Mouse (Mus musculus): ENCODE measurements around the gene Cs.
"Not testable (repeated sequence)": the region's sequence is repeated elsewhere in the genome, so short reads cannot be mapped to it uniquely, and the experiment has no call there.

Cs gene

DNA sequence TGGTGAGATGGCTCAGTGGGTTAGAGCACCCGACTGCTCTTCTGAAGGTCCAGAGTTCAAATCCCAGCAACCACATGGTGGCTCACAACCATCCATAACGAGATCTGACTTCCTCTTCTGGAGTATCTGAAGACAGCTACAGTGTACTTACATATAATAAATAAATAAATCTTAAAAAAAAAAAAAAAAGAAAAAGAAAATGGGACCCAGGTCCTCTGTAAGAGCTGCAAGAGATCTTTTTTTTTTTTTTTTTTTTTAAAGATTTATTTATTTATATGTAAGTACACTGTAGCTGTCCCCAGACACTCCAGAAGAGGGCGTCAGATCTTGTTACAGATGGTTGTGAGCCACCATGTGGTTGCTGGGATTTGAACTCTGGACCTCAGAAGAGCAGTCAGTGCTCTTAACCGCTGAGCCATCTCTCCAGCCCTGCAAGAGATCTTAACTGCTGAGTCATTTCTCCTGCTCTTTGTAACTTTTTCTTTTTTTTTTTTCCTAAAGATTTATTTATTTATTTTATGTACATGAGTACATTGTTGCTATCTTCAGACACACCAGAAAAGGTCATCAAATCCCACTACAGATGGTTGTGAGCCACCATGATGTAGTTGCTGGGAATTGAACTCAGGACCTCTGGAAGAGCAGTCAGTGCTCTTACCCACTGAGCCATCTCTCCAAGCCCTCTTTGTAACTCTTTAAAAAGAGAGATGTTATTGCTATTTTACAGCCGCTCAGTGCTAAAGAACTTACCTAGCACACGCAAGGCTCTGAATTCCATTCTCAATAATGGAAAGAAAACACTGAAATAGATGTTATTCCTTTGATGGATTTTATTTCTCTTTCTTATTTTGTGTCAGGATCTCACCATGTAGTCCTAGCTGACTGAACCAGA, 4.9 kb upstream of the Cs start:
- intact Hi-C loops (cut with DNase I) = not testable (repeated sequence)

DNA sequence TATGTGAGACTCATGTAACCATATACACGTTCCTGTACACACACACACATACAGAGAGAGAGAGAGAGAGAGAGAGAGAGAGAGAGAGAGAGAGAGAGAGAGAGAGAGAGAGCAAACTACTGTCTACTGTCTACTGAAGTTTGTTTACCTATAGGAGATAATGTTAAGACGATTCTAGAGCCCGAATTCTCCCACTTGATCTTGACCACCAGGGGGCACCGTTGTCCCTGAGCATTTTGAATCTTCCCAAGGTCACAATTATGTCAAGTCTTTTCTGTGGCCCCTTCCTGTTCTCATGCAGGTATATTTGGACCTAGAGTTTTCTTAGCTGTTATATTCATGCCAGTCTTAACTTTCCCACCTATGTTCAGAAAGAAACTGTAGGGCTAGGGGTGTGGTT, 2.0 kb upstream of the Cs start:
- intact Hi-C loops (cut with DNase I) = loop anchor here (5.0 kb wide), 2 partner anchors 37 to 122 kb away; partner anchors contain the start of gene Smarcc2

DNA sequence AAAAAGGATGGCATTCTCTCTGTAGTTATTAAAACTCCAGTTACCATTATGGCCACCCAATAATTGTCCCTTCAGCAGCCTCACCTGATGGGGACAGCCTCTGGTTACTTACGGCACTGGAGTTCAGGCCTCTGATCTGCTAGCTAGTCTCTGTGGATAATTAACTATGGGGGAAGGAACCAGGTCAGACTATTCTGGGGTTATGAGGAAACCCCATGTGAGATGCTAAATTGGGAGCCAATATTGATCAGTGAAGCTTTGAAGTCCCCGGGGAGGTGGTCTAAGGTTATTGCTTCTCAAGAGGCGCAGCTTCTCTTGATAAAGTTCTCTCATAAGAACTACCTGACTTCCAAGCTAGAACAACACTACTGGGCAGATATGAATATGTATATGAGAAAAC, 1.3 kb upstream of the Cs start:
- intact Hi-C loops (cut with DNase I) = loop anchor here (5.0 kb wide), 2 partner anchors 36 to 121 kb away; partner anchors contain the start of gene Smarcc2

DNA sequence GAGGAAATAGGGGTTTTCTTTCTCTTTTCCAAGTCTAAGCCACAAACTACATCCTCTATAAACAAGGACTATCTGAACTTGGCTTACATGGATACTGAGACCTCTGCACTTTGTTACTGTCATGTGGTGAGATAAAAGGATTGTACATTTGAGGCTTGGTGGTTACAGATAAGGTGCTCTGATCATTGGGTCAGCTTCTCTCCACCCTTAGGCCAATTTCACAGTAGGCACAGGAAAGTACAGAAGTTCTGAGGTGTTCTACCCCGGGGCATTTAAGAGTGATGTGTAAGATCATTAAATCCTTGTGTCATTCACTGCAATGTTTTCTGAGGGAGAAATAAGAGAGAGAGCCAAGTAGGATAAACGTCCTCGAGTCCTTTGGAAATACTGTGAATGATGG, 937 bp upstream of the Cs start:
- intact Hi-C loops (cut with DNase I) = loop anchor here (5.0 kb wide), 2 partner anchors 36 to 121 kb away; partner anchors contain the start of gene Smarcc2

DNA sequence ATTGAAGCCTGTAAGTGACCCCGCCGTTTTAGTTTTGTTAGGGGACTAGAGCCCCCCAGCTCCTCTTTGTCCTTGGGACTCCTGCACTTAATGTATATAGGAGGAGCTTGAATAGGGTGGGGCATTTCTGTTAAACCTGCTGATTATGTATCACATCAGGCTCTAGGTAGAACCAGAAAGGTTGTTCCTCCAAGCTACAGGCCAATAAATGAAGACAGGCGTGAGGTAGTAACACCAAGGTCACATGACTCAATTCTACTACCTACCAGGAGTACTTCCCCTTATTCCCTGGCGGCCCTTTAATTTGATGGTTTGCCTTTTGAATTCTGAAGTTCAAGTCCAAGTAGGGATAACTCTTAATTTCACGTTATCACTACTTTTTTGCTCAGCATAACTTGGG, 881 bp downstream of the Cs start:
- intact Hi-C loops (cut with DNase I) = loop anchor here (5.0 kb wide), 2 partner anchors 34 to 119 kb away; partner anchors contain the start of gene Smarcc2

DNA sequence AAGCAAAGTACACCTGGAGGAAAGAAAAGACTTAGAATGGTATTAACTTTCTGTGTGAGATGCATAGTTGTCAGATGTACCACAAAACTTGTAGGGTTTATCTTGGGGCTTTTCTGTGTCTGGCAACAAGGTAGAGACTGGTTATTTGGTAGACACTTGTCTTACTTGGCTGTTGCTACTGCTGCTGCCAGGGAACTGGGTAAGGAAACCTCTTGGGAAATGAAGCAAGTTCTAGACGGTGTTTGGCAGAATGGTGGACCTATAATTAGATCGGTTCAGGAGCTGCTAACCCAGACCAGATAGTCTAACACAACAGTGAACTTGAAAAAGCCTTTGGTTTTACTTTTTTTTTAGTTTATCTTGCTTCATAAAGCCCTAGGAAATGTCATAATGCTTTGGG, 1.4 kb downstream of the Cs start:
- intact Hi-C loops (cut with DNase I) = loop anchor here (5.0 kb wide), 2 partner anchors 33 to 118 kb away; partner anchors contain the start of gene Smarcc2

DNA sequence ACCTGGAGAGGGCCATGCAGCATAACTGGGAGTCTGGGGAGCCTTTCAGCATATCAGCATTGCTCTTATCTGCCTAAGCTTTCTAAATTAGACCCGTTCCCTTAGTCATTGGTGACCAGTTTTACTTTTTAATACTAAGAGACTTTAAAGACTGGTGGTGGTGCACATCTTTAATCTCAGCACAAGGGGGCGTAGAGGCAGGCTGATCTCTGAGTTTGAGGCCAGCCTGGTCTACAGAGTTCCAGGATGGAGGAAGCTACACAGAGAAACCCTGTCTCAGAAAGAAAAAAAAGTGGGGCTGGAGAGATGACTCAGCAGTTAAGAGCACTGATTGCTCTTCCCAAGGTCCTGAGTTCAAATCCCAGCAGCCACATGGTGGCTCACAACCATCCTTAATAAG, 2.7 kb downstream of the Cs start:
- intact Hi-C loops (cut with DNase I) = no loop called here

DNA sequence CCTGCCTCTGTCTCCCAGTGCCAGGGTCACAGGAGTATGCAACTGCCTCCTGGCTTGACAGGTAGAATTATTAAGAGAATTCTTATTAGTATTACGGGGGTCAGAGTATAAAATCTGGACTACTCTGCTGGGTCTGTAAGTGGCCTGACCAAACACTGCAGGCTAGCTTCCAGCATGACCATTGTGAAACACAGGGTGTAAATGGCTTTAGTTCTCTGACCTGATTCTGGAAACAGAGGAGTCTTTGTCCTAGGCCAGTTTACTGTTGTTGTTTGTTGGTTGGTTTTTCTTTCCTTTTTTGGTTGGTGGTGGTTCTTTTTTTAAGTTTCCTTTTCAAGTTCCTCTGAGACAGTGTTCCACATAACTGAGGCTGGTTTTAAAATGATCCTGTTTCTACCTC, 5.9 kb downstream of the Cs start:
- intact Hi-C loops (cut with DNase I) = no loop called here

DNA sequence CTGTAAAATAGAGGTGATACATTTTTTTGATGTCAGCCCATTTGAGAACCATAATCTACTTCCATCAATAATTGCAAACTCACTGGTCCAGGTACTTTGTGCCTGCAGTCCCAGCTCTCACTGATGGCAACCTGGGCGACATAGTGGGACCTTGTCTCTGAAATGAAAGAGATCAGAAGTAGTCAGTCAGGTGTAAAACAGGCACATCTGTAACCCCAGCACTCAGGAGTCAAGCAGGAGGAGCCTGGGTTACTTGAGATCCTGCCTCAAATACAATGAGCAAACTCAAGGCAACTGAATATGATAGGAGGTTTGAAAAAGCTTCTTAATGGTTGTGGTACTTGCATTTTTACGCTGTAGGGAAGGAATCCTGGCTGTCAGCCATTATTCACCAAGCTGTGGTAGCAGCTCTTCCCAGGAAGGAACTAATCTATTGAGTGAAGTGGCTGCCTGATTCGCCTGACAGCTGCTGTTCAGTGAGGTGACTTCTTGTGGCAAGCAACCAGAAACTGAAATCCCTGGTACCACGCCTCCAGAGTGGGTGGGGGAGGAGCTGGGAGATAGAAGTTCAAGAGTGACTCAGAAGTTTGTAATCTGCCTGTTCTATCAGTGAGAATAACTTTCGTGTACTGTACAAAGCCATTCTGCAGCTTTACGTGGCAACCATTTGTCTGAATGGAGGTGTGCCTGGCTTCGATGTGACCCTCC, 7.2 kb downstream of the Cs start:
- intact Hi-C loops (cut with DNase I) = no loop called here

DNA sequence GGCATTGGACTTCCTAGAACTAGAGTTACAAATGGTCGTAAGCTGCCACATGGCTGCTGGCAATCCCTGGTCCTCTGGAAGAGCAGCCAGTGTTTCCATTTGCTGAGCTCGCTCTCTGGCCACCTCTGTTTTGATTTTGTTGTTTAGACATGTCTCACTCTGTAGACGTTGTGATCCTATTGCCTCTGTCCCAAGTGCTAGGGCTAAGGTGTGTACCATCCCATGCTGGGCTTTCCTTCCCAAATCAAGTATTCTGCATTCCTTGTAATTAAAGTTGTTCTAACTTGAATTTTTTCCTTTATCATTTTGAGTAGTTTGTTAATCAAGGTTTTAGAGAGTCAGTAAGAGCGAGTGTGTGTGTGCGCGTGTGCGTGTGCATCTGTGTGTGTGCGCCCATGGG, 10.0 kb downstream of the Cs start:
- intact Hi-C loops (cut with DNase I) = no loop called here

DNA sequence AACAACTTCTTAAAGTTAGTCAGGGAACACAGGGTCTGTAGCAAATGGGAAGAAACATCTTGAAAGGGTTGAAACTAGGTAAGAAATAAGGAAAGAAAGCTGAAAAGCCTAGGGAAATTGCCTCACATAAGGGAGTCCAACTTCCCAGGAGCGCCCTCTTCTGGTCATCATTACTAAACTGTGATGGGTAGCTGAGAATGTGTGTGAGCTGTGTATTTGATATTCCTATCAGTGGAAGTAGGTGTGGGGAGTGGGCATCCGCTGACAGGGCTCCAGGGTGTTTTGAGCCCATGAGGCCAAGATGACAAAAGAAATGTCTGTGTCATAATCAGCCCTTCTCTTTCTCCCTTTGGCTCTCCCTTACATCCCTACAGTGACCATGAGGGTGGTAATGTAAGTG, 21.3 kb downstream of the Cs start:
- intact Hi-C loops (cut with DNase I) = no loop called here

DNA sequence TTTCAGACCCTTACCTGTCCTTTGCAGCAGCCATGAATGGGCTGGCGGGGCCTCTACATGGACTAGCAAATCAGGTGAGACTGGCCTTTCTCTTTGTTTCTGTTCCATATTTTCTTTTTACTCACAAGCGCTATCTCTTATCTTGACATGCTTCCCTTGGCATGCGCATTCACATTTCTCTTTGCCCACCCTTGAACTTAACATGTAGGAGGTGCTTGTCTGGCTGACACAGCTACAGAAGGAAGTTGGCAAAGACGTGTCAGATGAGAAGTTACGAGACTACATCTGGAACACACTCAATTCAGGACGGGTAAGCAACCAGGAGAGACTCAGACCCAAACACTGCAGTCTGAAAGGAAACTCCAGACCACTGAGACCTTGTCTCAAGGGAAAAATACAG, 21.7 kb downstream of the Cs start:
- intact Hi-C loops (cut with DNase I) = no loop called here

DNA sequence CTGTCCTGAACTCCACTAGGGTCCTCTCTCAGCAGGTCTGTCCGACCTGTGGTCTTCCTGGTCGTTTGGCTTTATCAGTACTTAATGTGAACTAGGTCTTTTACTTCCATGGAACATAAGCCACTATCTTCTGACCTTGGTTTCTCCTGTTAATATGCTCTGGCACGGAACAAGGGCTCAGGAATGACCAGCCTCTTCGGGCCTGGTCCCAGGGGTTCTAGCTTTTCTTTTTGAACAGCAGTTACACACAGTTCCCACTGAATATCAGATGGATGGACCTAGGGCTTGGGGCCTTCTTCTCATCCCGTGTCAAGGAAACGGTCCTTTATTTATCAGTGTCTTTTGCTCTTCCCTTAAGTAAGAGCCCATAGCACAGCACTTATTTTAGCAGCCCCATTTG, 24.3 kb downstream of the Cs start:
- intact Hi-C loops (cut with DNase I) = no loop called here

DNA sequence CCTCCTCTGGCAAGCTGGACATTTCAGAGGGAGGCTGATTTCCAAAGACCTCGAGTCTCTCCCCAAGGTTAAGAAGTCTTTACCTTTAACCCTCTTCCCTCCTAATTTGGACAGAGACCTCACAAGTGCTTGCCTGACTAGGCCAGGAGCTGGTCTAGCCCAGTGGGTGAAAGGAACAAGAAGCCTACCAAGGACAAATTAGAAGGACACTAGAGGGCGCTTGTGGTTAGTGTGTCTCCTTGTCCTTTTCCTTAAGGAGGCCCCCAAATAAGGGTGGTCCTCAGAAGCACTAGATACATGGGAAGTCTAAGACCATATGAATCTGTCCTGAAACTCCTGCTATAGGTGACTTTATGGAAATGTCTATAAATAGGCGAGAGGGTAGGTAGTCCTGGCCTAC, 25.0 kb downstream of the Cs start:
- intact Hi-C loops (cut with DNase I) = no loop called here

DNA sequence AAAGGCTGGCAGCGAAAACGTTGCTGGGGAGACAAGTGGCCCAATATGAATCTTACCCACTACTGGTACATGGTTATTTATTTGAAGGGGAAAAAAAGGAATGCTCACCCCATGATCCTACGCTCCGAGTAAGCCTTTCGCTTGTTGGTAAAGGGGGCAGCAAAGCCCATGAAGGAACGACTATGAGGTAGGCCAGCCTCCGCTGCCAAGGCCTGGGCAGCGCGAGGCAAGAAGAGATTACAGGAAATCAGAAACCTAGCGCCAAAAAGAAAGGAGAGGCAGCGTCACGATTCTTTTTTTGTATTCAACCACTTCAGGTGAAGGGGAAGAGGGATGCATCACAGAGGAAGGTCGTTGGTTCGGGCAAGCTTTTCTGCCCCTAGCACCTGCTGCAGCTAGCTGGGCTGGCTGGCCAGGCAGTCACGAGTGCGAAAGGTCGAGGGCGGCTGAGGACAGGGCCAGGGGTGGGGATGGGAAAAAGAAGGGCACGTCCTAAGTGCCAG, 30.4 kb downstream of the Cs start:
- intact Hi-C loops (cut with DNase I) = no loop called here

DNA sequence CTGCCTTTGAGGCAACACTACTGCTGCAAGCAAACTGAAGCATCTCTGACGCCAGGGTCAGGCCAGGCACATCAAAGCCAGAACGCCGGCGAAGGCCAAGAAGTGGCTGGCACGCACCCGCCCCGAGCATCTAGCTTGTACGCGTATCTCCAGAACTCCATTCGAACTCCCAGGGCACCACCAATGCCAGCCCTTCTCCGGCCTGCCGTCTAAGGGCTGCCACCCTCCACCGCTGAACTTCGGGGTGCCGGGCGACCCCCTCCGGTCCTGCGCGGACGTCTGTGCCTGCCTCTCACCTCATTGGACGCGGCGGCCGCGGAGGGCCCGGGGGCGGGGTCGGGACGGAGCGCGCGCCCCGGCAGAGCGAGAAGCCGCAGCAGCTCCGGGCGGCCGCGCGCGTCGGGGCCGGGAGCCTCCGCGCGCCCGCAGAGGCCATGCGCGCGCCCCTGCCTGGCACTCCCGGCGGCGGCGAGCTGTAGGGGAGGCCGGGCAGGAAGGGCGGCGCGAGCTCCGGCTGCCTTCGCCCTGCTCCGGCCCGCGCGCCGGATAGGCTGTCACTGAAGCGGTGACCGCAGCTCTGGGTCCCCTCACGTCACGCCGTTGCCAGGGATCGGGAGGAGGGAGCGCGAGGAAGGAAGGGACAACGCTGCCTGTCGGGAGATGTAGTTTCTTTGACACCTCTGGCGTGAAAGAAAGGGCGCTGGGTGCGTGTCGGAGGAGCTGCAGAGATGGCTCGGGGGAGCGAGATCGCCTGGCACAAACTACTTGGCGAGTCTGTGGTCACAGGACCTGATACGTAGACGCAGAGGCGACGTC, 31.1 kb downstream of the Cs start, which contains the start of gene Coq10a:
TSS of gene Coq10a (minus strand) at position 596 of the 816 bp plus-strand sequence.
- intact Hi-C loops (cut with DNase I) = no loop called here

DNA sequence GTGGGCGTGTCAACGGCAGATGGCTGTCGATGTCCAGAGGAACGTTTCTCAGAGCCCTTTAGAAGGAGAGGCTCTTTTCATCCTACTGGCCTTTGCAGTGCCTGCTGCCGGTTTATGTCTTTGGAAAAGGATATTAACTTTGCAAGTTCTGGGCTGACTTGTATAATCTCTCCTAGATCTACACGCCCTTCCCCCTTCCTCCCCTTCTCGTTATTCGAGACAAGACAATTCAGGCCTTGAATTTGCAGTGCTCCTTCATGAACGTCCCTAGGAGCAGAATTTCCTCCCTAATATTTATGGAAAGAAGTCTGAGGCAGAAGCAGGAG, 31.6 kb downstream of the Cs start:
- intact Hi-C loops (cut with DNase I) = no loop called here

DNA sequence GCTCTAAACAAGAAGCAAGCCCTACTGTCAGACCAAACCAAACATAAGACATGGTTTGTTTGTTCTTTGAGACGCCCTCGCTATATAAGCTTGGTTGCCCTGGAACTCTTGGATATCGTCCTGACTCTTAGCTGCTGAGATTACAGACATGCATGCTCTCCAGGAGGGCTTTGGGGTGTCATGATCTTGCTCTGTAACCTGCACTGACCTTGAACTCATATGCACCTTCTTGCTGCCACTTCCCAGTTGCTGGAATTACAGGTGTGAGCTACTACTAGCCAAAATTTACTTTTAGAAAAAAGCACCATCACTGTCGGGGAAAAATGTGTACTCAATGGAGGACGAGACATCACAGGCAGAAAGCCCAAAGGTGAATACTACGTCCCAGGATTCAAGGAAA, 32.1 kb downstream of the Cs start:
- intact Hi-C loops (cut with DNase I) = no loop called here

DNA sequence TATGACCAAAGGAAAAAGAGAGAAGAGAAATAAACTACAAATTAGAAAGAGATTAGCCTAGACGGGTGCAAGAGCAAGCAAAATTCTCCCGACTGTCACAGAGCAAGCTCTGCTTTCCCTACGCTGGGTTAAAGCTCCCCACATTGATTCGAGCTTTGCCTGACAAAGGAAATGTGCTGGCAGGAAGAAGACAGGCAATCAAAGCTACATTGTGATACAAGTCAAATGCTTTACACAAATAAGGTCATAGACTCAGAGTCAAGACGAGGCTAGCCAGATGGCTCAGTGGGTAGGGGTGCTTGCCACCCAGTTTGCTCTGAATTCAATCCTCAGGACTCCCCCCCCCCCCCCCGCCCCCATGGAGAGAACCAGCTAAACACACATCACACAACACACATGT, 32.5 kb downstream of the Cs start:
- intact Hi-C loops (cut with DNase I) = loop anchor here (5.0 kb wide), 1 partner anchor 33 kb away; the partner anchor contains the start of gene Cs

DNA sequence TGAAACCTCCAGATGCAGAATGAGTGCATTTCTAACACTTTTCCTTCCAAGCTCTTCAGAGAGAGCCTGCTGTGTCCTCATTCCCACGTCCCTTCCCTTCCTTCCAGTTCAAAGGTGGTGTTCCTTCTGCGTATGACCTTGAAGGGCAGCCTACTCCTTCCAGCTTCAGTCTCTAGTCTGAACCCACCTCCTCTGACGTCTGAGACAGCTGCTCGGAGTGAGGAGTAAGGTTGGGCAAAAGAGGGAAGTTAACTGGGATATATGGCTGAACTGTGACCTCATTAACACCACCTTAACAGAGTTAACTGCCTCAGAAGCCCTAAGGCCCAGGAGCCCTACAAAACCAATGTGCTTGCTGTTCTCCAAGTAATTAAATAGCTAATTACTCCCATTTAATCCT, 33.1 kb downstream of the Cs start:
- intact Hi-C loops (cut with DNase I) = loop anchor here (5.0 kb wide), 1 partner anchor 33 kb away; the partner anchor contains the start of gene Cs

DNA sequence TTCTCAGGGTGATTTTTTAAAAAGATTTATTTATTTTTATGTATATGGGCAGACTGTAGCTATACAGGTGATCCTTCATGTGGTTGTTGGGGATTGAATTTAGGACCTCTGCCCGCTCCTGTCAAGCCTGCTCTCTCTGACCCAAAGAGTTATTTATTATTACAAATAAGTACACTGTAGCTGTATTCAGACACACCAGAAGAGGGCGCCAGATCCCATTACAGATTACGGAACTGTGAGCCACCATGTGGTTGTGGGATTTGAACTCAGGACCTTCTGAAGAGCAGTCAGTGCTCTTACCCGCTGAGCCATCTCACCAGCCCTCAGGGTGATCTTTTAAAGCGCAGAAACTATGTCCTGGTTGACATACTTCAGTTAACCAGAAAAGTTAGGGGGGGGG, 34.6 kb downstream of the Cs start:
- intact Hi-C loops (cut with DNase I) = loop anchor here (5.0 kb wide), 1 partner anchor 35 kb away; the partner anchor contains the start of gene Cs

Data from adrenal gland (tissue).